Mouse (Mus musculus): Measurements from ENCODE around the gene Plxdc2. TPM values are rescaled to one million over a fixed set of nuclear protein-coding genes. Genes with fewer than 3 reads are reported as not detected.
A peak's percentile ranks its signal among the peaks of the same experiment; 100 is the strongest.

Plxdc2 gene
- total RNA-seq, 2 experiments from 2014 or later: 18.1 to 19.7 TPM

DNA sequence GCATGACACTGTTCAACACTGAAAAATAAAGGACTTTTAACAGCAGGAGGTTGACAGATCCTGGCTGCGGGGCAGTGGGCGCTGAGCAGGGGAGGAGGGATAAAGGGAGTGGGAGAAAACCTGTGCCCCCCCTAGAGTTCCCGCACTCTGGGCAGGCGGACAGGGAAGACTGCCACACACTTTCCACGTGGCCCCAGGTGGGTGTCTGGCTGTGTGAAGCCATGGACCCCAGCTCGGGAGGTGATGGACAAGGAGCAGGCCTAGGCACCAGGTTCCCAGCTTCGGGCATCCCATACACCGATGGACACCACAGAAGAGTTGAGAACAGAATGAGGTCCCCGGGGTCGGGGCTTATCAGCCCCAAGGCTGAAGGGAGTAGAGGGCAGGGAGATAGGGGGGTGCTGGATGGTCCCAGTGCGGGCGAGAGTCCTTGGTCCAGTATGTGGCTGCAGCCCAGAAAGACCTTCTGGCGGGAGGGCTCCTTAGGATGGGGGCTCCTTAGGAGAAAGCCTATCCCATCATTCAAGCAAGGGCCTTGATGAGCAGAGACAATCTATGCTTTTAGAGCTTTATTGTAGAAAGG, 215.2 kb downstream of the Plxdc2 start:
- no peak for DNase-seq

DNA sequence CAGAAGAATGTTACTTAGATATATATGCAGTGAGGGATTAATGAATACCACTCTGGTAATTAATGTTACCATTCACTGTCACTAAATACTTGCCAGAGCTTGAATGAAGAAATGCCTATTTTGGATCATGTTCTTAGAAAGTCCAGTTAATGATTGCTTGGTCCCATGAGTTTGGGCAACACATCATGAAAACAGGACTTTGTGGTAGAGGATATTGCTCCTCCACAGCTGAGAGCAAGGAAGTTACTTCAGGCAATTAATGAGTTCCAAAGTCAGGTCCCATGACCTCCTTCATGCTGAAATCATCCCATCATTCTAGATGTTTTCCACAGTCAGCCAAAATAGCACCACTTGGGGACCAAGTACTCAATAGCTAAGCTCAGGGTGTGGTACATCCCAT, 220.5 kb downstream of the Plxdc2 start:
- DNase-seq: no peak

DNA sequence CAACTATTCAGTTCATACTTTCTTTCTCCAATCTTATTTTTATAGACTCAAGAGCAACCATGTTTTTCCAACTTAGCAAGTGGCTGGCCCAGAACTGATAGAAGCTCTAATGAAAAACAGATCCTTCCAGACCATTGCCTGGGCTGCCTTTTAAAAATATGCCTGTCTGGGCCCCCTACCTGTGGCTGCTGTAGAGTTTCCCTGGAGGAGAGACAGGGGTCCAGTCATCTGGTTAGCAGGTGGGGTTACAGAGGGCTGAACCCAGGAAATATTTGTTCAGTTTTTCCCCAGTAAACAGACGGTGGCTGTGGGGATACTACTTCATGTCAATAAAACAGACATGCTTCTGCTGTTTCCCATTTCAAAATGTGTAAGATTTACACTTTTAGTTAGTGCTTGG, 222.0 kb downstream of the Plxdc2 start:
- DNase-seq: no peak

DNA sequence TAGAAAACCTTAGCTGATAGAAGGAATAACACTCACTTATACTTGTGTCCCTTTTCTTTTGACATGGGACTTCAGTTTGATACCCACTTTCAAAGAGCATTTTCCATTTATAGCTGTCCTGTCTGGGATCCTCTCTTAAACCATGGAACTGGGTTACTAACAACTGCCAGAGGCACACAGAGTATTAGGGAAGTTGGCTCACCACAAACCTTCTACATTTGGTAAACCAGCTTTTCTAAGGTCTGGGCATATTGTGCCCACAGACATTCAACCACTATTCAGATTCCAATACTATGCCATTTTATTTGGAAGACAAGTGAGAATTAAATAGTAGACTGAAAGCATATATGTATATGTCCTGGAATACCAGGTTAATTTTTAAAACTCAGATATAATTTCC, 232.4 kb downstream of the Plxdc2 start:
- DNase-seq: no peak

DNA sequence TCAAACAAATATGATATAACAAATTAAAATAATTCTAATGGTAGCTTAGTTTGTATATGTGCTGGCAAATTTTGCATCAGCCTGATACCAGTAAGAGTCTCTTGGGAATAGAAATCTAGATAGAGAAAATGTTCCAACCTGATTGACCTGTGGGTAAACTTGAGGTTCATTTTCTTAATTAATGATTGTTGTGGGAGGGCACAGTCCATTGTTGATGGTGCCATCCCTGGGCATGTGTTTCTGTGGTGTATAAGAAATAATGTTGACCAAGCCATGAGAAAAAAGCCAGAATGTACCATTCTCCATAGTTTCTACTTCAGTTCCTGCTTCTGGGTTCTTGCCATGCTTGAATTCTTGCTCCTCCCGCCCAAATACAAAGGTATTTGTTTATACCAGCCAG, 239.3 kb downstream of the Plxdc2 start:
- no peak for DNase-seq

- DNase-seq: no peak
Measured at GRCm38 (mm10) chr2:16598231-16598630, 242.1 kb downstream of the Plxdc2 start.

DNA sequence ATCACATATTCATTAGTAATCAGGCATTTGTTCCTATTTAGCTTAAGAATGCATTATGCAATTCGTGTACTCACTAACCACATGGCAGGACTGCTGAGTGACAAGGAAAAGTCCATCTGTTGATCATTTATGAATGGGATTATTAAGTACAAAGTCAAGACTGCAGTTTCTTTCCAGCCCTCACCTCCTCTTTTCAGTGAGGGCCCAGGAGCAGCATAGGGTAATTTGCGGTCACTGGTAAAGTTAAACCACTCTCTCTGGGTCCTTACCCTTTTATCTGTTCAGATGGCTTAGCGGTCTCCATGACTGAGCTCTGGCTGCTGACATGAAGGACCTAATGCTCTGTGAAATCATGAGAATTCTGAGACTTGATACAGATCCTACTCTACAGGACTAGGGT, 248.2 kb downstream of the Plxdc2 start:
- DNase-seq: no peak

DNA sequence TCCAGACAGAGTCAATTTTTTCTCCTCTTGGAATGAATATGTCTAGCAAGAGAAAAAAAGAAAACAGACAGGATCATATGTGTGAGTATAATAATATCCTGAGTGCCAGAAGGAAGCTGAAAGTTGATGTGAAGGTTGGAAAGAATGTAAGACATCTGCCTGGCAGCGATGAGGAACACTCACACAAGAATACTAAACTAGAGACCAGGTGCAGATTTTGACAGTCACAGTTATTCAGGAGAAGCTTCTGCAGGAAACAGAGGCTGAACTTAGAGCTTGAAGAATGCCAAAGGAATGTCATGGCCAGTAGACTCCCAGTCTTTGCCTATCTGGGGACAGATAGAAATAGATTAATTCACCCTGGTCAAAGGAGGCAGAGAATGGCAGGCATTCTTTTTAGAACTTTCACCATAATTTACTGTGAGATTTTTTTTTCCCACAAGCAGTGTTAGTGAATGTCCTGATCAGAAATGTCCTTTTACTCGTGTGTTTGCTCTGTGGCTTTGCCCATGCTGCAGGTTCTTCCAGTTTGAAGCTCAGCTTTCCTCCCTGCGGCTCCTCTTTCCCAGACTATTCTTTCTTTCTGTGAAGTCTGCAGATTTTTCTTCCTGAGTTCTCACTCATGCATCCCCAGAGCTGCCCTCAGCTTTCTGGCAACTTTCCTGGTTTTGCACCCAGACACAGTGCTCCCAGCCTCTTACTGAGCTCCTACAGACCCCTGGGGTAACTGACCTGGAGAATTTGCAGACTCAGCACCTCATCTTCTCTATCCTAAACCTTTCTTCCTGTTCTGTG, 251.9 kb downstream of the Plxdc2 start:
- DNase-seq: no peak

DNA sequence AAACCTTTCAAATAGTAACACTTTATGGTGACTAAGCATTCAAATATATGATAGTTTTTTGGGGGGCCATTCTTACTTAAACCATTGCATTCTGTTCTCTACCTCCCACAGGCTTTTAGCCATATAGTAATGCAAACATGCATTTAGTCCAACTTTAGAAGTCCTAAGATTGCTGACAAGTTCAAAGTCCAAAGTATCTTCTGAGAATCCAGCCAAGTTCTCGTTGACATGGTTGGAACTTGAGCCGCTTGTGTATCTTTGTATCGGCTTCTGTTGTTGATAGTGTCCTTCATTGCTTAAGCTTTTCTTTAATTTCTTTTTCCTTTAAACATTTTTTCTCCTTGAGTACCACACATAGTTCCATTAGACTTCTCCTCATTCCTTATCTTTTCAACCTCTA, 286.0 kb downstream of the Plxdc2 start:
- no peak for DNase-seq

DNA sequence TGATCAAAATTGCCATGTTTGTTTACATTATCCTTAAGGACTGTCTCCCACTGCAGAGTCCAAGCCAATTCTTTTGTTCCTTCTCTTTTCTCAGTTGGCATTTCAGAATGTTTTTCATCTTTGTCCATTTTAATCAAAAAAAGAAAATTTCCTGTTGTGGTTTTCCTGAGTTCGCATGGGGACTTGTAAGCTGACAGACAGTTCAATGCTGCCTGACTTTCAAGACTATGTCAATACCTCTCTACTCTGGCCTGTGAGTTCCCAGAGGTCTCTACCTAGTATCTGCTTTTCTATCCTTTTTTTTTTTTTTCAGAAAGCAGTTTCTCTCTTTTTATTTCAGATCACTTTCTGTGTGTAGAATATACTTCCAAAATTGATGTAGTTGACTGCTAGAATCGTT, 295.6 kb downstream of the Plxdc2 start:
- DNase-seq: no peak

DNA sequence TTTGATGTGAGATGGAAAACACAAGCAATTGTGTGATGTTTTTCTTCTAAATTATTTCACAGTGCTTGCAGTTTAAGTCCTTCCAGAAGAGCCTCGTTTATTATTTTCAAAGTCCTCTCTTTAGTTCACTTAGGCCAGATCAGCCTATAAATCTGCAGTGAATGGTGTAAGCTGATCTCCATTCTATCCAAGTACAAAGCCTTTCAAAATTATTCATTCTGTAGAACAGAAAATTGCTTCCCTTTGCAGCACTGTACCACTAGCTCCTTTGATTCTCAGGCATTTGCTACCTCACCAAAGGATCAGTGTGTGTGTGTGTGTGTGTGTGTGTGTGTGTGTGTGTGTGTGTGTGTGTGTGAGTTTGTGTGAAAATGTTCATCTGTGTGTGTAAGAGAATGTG, 308.4 kb downstream of the Plxdc2 start:
- no peak for DNase-seq

DNA sequence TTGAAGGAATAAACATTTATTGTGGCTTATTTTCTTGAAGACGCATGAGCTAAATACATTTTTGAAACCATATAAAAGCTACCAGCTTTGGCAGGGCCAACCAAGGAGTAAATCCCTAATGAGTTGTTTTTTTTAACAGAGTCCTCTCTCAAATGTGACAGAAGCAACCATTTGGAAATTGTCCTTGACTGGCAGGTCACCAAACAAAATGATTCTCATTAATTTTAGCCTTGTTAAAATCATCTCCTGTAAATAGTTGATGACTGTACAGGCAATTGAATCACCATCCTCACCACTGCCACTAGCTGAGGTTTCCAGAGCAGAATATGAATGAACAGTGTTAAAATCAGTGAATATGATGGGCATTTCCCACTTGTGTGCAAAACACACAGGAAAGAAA, 312.3 kb downstream of the Plxdc2 start:
- DNase-seq: no peak

GRCm38 (mm10) chr2:16682905-16683304, 326.8 kb downstream of the Plxdc2 start:
- DNase-seq: no peak

DNA sequence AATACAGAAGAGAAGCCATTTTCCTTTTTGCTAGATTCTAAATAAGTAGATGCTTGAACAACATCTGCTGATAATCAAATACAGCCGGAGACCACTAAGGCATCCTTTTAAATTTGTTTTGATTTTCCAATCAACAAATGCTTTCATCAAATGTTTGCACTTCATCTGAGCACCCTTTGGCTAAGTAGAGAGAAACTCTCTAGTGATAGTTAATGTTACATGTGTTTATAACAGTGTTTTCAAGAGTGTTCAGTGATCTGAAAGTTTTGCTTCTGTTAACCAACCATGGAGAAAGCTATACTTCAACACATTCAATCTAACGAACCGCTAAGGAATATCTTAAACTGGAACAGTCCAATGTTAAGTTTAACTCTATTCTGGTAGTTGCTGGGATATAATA, 327.6 kb downstream of the Plxdc2 start:
- no peak for DNase-seq

DNA sequence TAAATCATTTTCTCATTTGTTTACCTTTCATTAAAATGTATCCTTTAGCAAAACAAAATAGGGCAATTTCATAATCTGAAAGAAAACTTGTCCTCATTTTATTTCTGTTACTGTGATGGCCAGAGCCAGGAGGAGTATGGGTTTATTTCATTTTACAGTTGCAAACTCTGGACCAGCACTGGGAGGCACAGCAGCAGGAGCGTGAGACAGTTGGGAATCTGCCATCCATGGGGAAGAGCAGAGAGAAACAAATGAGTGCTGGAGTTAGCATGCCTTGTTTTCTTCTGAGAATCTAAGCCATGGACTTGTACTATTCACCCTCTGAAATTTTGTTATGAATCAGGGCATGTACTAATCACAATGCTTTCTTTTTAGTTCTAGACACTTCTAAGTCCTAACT, 328.4 kb downstream of the Plxdc2 start:
- no peak for DNase-seq

DNA sequence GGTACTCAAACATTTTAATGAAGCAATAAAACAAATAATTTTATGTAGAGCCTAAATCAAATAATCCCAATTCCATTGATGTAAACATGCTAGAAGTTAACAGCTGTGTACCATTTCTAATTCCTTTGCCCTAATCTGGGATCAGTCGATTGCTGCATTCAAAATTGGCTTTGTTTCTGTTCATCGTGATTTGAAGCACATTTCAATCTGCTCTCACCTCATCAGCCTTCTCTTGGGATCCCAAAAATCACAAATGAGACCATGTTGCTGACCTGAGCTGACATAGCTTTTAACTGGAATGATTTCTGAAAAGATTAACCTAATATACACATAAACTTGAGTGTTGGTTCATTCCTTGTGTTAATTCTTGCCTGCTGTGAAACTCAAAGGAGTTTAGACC, 340.3 kb downstream of the Plxdc2 start:
- DNase-seq: no peak

DNA sequence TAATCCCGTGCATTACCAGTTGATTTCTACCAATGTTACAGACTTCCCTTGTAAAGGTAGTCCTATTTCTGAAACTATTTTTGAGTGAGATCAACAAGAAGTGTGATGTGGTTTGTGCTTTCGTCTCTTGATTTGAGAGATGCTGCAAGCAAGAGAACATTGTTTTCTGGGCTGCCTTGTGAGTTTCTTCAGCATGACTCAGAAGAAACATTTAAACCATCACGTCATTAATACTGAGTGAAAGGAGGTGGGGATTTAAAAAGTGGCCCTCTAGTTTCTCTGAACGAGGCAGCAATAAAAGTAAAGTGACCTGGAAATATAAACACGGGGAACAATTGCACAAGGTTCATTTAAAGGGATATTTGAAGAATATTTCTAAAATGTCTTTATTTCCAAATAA, 341.1 kb downstream of the Plxdc2 start:
- no peak for DNase-seq

GRCm38 (mm10) chr2:16706227-16706626, 350.1 kb downstream of the Plxdc2 start:
- DNase-seq: peak; percentile 30

GRCm38 (mm10) chr2:16709885-16710284, 353.8 kb downstream of the Plxdc2 start:
- DNase-seq: no peak

GRCm38 (mm10) chr2:16731033-16731432, 374.9 kb downstream of the Plxdc2 start:
- no peak for DNase-seq

- DNase-seq: no peak
Measured at GRCm38 (mm10) chr2:16734381-16734780, 378.3 kb downstream of the Plxdc2 start.

DNA sequence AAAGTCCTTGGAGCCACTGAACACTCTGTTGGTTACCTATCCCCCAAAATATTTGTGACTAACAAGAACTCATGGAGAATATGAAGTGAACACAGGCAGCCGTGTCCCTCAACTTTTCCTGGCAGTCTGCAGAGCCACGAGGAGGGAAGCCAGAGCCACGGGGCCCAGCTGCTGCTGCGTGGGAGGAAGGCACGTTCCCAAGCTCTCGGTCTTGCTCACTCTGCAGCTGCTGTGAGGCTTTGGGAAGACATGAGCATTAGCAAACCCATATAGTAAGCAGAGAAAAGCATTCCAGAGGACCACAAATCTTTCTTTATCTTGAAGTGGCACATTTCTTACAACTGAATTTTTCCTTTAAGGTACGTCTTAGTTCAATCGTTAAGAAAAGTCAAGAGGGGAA, 382.1 kb downstream of the Plxdc2 start:
- DNase-seq: peak; percentile 38

DNA sequence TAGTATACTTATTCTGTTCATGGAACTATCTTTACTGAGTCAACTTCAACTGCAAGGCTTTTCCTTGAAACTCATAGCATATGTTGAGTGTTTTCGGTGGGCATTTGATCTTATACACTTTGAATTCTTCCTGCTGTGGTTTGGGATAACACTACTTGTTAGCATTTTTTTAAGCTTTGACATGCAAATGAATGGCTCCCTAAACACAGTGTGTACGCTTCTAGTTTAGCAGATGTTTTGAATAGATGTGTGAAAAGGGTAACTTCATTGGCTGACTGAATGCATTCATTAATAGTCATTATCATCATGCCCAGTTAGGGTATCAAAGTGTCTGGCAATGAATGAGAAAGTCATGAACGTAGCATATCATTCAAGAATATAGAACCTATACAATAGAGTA, 385.7 kb downstream of the Plxdc2 start:
- DNase-seq: no peak

DNA sequence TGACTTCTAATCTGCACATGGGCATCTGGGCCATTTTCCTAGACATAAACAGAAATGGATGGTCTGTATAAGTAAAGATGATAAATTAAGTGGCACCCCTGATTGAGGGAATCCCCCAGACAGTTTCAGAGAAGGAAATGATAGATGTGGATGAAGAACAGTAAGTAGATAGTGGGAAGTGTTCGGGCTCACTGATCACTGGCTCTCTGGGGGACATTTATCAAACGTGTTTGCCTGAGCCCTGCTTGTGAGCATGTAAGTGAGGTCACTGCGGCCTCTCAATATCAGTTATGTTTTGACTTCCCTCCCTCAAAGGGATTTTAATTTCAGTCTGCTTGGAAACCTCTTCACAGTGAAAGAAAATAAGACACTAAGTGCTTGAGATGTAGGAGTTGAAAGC, 387.5 kb downstream of the Plxdc2 start:
- DNase-seq: no peak

Data from adrenal gland, postnatal 10 days (tissue).